Comparison of ENCODE assay signal across 15 mouse cellular contexts in the genomic region with DNA sequence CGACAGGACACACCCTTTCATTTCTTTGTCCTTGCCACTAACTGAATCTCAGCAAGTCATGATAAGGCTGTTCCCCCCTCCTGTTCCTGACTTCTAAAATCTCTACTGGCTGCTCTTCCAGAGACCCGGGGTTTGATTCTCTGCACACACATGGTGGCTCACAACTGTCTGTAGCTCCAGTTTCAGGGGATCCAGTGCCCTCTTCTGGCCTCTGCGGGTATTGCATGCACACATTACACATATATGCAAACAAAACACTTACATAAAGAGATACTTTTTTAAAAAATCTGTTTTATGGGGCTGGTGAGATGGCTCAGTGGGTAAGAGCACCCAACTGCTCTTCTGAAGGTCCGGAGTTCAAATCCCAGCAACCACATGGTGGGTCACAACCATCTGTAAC.
A peak's percentile ranks its signal among the peaks of the same experiment; 100 is the strongest.
DNase-seq lines count a peak whose midpoint lies in the region; ATAC-seq and TF ChIP-seq lines count a peak whose summit lies in the region.
"Had no signal": no experiment of that assay in that cellular context is flagged by ENCODE, and none has a peak within 500 bp of the region (broad histone marks: within the 10 kb centered on the region; RNA-seq: fewer than 3 reads in every experiment).

No protein-coding gene starts in this region.

- no peak overlapping the region for H3K4me3 ChIP-seq in kidney, postnatal 0 days (replicated peaks; ENCODE audit: low read depth, low read length)
- no peak overlapping the region for H3K4me3 ChIP-seq in thymus, adult 2 months (ENCODE audit: control insufficient read depth, insufficient read depth, low read length)
- H3K4me3 ChIP-seq: erythroblast, embryonic 14.5 days; hindbrain, embryonic 10.5 days; midbrain, embryonic 15.5 days; neural tube, embryonic 15.5 days had no signal

- no peaks in the 10 kb centered on the region for H3K9me3 ChIP-seq in kidney, postnatal 0 days (replicated peaks; ENCODE audit: low read length)
- H3K9me3 ChIP-seq: midbrain, embryonic 15.5 days; neural tube, embryonic 15.5 days had no signal

- ATAC-seq in kidney, postnatal 0 days (replicated peaks; ENCODE audit: low FRiP score, low read depth), result no peak
- ATAC-seq: midbrain, embryonic 15.5 days had no signal

- no peak overlapping the region for H3K4me2 ChIP-seq in kidney, postnatal 0 days (ENCODE audit: low read length)
- H3K4me2 ChIP-seq: midbrain, embryonic 15.5 days; neural tube, embryonic 15.5 days had no signal

- H3K27ac ChIP-seq in kidney, postnatal 0 days, result no peak overlapping the region
- no peak overlapping the region for H3K27ac ChIP-seq in thymus, adult 2 months (ENCODE audit: control insufficient read depth, insufficient read depth, low read length)
- H3K27ac ChIP-seq: hindbrain, embryonic 10.5 days; midbrain, embryonic 15.5 days; neural tube, embryonic 15.5 days had no signal

- 91% methylated on average over 4 of the region's 4 CpGs for WGBS in kidney, postnatal 0 days
- 93% methylated on average over 4 of the region's 4 CpGs for WGBS in thymus, adult 2 months

- no peaks in the 10 kb centered on the region for H3K4me1 ChIP-seq in kidney, postnatal 0 days (replicated peaks; ENCODE audit: insufficient read depth, low read length)
- no peaks in the 10 kb centered on the region for H3K4me1 ChIP-seq in thymus, adult 2 months (replicated peaks; ENCODE audit: control insufficient read depth, insufficient read depth, low read length)

- TF ChIP-seq POLR2A in thymus, adult 2 months (IDR thresholded peaks at IDR 0.05; ENCODE audit: control insufficient read depth, extremely low read depth, insufficient read depth, low read length, poor library complexity), result no peak

- no peaks in the 10 kb centered on the region for H3K36me3 ChIP-seq in kidney, postnatal 0 days (ENCODE audit: insufficient read depth, low read length)
- H3K36me3 ChIP-seq in thymus, adult 2 months (ENCODE audit: control insufficient read depth, insufficient read depth, low read length), result no peaks in the 10 kb centered on the region
- H3K36me3 ChIP-seq: midbrain, embryonic 15.5 days; neural tube, embryonic 15.5 days had no signal

- no peaks in the 10 kb centered on the region for H3K27me3 ChIP-seq in kidney, postnatal 0 days (ENCODE audit: insufficient read depth, low read length)
- H3K27me3 ChIP-seq in thymus, adult 2 months (ENCODE audit: control insufficient read depth, insufficient read depth, low read length), result no peaks in the 10 kb centered on the region
- H3K27me3 ChIP-seq: midbrain, embryonic 15.5 days; neural tube, embryonic 15.5 days had no signal

- peak; percentile 52 for TF ChIP-seq CTCF in kidney, postnatal 0 days (IDR thresholded peaks at IDR 0.05; ENCODE audit: low read depth)
- no peak for TF ChIP-seq CTCF in thymus, adult 2 months (IDR thresholded peaks at IDR 0.05; ENCODE audit: borderline replicate concordance, control insufficient read depth, extremely low read depth, insufficient read depth, low read length, poor library complexity)

- DNase-seq in kidney, postnatal 0 days (ENCODE audit: low spot score), result no peak
- DNase-seq in kidney, postnatal 14 days, result no peak
- peak; percentile 18 for DNase-seq in thymus, postnatal 25 days
- no peak for DNase-seq in thymus, adult 2 months
- DNase-seq in ZHBTc4 (ENCODE audit: low read depth, low spot score), result peak; percentile 48
- no peak for DNase-seq in right cerebral cortex, postnatal 25 days
- no peak for DNase-seq in frontal cortex, postnatal 10 days (ENCODE audit: low spot score in 2 of 2)
- DNase-seq: adrenal gland, postnatal 14 days; cerebellum, adult 11-12 months; embryo, embryonic 11 days; right cerebral cortex, postnatal 4 days had no signal

- H3K9ac ChIP-seq in kidney, postnatal 0 days (ENCODE audit: low read depth, low read length), result no peak overlapping the region
- H3K9ac ChIP-seq: midbrain, embryonic 15.5 days; neural tube, embryonic 15.5 days had no signal

Comparison
In these comparisons a context has a peak if more than half of its experiments do, and no peak if none do; other contexts are left out.
1. DNase-seq: peak in thymus, postnatal 25 days (single experiment) and ZHBTc4 (single experiment); none in kidney, postnatal 0 days (single experiment), kidney, postnatal 14 days (single experiment), thymus, adult 2 months (single experiment), right cerebral cortex, postnatal 25 days (single experiment) and frontal cortex, postnatal 10 days (0 of 2).